Mouse (Mus musculus): ENCODE measurements at regions not wholly inside any gene's neighbourhood (a gene's known extent, or its start where the extent isn't known, plus 50 kb on each side); places are given as distances from the start of the nearest gene placed in this dataset.

GRCm38 (mm10) chr1:80115913-80116312 is 102.4 kb downstream of the Fam124b start:
- TF ChIP-seq GATA1 (IDR thresholded peaks at IDR 0.05; ENCODE audit: borderline replicate concordance, low read length) (no peak), FLI1 (IDR thresholded peaks at IDR 0.05; ENCODE audit: low read length) (no peak)
